Mouse (Mus musculus) erythroid progenitor cell, adult 5-6 weeks (primary cell): ENCODE data around the gene Phactr1. TPM values are rescaled to one million over a fixed set of nuclear protein-coding genes. Genes with fewer than 3 reads are reported as not detected.

Experiments used
- ATAC-seq: replicated peaks from 2 replicates; pipeline ENCODE4 v1.8.0; 2016; ENCODE audit warnings: moderate number of reproducible peaks, mild to moderate bottlenecking, moderate TSS enrichment, inconsistent platforms; ENCODE audit not compliant: poor library complexity, low FRiP score, severe bottlenecking
- total RNA-seq, 2 experiments: library from RNA; stranded (forward) in 1 of 2; stranded (reverse) in 1 of 2; fragments of 150-400 nt in 1 of 2; fragments of 186-747, 209-891 nt in 1 of 2; gene quantifications; 2 replicates each; pipeline versions ENCODE4 v1.2.3 to v1.2.4; 2015 to 2017; ENCODE audit warnings: low replicate concordance in 2 of 2

Phactr1 gene
- total RNA-seq, 2 experiments from 2014 or later = not detected

DNA sequence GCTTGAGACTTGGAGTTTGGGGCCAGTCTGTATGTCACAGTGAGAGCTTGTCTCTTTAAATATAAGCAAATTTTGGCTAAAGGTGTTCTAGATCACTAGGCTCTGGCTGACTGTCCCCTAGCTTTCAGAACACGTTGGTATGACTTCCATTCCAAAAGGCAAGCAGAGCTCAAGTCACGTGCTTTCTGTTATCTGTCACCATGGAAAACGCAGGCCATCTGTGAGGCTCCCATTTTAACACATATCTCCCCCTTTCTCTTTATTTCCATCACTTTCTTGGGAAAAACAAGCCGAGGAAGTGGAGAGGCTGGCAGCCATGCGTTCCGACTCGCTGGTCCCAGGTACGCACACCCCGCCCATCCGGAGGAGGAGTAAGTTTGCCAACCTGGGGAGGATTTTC is 275.9 kb downstream of the Phactr1 start:
- no peak for ATAC-seq

DNA sequence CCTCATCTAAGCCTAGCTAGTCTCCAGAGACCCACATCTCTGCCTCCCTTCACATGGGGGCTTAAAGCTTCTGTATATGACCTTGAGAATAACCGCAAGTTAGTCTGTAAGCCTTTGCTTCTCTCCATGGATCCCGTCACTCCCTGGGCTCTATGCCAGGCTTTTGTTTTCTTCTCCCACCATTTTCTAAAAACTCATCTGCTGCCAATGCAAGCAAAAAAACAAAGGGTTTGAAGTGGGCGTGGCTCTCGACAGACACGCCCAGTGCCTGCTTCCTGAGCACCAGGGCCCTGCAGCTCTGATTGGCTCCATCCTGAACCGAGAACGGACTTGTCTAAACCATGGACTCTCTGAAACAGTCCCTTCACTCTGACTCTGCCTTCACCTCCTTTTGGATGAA is 277.4 kb downstream of the Phactr1 start:
- no peak for ATAC-seq

DNA sequence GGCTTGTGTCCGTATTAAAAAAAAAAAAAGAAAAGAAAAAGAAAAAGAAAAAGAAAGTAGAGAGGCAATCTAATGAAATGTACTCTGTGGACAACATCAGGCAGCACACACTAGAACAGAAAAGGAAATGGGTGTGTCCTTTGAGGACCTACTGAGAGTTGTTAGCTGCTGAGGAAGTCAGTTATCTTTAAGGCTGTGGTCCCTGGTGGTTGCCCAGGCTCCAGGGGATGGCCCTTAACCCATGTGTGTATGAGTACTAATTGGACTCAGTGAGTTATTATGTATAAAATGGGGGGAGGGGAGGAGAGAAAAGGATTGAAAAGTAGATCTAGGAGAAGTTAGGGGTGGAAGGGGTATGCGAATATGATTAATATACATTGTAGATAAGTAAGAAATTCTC is 278.4 kb downstream of the Phactr1 start:
- ATAC-seq = no peak

DNA sequence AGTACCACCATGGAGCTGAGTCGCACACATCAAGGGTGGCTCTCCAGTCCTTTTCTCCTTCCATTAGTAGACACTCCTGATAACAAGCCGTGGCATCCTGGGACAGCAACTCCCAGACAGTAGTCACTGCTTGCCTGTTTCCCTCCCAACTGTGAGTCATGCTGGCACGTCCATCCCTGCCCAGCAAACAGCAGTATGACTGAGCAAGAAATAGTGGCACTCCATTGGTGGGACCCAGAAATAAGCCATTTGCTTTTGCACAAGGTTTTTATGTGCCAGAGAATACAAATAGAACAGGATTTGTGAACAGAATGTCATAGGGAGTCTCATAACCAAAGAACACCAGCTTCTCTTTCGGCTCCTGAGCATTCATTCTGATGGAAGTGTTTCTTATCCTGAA is 281.1 kb downstream of the Phactr1 start:
- no peak for ATAC-seq

DNA sequence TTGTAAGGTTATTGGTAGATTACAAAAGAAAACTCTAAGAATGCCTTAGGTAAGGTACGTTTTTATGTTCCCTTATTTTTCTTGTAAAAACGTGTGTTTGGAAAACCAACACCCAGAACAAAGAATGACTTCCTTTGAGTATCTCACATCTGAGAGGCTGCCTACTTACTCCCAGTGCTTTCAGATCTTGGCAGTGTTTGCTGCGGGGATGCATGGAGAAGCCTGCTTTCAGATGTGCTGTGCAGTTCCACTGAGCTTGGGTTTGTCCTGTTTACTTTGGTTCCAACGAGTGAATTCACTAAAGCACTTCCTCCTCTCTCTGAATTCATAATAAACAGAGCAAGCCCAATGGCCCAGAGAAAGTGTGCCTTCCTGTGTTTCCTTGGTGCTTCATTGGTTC is 288.1 kb downstream of the Phactr1 start:
- no peak for ATAC-seq

DNA sequence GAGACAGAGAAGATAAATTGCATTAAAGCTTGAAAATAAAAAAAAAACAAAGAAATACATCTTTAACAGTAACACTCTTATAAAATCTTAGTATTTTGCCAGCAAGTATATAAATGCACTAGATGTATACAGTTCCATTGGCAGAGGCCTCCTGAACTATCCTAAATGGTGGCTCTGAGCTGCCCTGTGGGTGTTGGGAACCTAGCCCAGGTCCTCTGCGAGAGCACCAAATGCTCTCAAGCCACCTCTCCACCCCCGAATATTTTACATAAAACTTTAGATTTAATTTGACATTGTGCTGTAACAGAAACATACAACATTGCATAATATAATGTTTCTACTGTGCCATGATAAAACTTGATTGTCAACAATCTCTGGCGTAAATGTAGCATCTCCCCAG is 293.1 kb downstream of the Phactr1 start:
- no peak for ATAC-seq

DNA sequence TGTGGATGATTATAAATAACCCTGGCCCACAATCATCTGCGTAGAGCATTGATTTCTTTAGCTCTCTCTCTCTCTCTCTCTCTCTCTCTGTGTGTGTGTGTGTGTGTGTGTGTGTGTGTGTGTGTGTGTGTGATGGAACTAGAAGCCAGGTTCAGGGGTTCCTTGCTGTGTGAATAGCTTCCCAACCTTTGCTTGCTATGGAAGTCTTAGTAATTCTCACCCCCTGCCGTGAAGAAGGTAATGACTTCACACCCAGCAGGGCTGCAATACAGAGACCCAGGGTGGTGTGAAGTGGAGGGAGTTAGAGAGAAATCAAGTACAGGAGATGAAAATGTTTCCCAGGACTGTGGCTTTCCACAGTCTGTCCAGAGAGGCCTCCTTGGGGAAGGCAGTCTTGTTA is 293.5 kb downstream of the Phactr1 start:
- ATAC-seq = no peak

DNA sequence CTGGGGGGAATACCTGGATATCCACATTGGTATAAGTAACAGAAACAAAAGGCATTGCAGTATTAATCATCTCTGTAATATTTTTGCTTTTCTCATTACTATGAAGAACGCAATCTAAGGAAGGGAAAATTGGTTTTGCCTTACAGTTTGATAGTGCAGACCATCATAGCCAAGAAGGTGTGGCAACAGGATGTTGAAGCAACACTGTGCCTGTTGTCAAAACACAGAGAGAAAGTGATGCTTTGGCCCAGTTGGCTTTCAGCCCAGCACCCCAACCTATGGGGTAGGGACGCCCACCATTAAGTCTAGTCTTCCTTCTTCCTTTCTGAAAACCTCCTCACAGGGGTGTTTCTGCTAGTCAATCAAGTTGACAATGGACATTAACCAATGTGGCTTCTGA is 294.1 kb downstream of the Phactr1 start:
- ATAC-seq = no peak

DNA sequence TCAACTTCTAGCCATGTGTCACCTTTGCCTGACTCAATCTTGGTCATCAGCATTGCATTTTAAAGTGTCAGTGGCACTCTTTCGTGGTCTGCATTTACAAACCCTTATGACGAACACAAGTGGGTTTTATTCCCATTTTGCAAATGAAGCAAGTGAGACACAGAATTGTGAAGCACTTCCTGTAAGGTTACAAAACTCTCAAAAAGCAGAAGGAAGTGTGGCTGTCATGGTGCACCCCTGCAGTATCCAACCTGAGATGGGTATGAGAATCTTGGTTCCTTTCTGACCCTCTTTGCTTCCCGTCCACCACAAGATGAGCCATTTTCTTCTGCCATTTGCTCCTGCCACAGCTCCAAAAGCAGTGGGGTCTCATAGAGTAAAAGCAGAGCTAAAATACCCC is 295.7 kb downstream of the Phactr1 start:
- ATAC-seq = no peak

DNA sequence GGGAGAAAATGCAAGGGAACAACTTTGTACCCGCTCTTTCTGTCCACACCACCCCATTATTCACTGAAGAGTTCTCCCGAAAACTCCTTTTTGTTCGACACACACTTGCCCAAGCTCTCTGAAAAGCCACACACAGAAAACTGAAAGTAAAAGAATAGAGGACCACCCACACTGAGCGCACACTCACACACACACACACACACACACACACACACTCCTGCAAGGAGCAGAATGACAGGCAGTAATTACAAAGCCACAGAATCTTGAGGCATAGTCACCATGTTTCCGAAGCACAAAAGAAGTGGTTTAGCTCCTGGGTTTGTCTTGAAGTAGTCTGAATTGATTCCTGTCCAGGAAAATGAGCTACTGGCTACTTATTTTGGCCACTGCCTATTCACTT is 296.5 kb downstream of the Phactr1 start:
- ATAC-seq = no peak

DNA sequence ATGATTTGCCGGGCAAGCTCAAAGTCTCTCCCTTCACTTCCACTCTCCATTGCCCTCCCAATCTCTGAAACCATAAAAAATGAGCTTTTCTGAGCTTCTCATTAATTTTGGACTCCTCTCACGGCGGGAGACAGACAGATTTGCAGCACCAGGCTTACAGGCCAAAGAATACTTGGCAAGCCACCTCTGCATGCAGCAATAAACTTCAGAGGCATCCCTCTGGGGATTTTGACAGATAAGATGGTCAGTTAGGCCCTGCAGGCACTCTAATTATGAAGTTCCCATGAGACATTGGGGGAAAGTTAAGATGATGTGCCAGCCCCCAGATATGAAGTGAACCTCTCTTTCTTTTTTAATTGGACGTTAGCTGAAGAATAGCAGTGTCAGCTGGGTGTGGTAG is 300.2 kb downstream of the Phactr1 start:
- ATAC-seq = no peak

DNA sequence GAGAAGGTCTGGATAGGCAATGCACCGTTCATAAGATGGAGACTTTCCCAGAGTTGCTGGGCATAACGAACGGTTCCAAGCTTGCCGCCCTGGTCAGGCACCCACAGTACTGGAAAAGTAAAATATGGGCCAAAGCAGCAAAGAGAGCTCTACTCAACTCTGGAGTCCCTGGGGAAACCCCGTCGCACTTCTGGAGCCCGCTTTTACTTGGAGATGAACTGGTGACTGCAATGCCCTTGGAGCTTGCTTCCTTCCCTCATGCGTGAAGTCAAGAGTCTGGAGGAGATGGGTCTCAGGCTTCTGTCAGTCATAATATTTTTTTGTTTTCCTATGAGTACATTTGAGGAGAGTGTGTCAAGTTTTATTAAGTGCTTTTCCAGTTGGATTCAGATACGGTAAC is 302.2 kb downstream of the Phactr1 start:
- ATAC-seq = no peak

DNA sequence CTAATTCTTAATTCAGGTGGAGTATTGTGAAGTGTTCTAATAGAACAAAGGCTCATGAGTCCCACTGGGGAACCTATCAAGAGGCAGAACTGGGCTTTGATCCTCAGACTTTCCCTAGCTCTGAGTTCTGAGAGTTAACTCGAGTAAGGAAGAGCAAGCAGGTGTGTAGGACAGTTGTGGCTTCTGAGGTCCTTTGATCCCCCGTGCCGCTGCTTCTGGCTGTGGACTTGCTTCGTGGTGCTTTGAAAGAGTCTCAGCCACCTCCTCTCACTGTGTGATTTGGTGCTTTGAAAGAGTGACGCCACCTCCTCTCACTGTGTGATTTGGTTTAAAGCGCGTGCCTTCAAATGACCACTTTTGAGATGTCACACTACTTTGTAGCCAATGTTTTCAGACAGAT is 305.4 kb downstream of the Phactr1 start:
- no peak for ATAC-seq

DNA sequence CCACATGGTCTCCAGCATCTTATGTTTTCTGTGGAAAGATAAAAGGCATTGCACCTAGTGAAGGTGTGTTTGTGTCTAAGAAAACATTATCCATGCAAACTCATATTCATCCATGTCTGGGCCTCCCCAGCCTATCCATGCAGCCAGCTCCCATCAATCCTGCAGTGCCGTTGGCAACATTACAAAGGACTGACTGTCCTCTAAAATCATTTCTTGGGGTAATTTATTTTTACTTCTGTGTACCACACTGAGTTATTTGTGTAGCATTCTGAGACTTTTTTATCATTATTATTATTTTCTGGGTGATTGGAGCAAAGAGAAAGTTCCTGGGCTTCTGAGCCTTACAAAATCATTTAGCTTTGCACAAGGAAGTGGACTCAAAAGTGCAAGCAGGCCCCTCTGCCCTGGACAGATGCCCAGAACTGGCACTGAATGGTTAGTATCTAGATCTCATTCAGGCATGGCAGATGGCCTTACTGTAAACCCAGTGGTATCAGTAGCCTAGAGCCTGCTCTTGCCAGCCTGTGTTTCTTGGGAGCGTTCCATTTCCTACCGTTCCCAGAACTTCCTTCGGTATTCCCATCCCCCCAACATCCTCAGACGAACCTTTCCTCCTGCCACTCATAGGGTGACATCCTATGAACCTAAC is 307.6 kb downstream of the Phactr1 start:
- no peak for ATAC-seq

DNA sequence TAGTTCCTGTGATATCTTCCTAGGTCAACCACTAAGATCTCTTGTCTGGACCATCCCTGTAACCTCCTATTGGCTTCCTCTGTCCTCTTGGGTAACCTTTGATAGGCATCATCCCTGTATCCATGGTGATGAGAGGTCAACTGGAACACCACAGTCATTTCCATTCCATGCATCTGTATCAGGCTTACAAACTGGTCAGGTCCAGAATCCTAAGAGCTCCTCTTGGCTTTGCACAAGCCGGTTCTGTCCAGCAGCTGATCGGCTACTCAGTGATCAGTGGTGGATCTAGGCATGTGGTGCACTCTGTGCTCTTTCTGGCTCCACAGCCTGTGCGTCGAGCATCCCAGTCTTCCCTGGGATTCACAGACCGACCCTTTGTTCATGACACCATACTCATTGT is 309.1 kb downstream of the Phactr1 start:
- no peak for ATAC-seq

DNA sequence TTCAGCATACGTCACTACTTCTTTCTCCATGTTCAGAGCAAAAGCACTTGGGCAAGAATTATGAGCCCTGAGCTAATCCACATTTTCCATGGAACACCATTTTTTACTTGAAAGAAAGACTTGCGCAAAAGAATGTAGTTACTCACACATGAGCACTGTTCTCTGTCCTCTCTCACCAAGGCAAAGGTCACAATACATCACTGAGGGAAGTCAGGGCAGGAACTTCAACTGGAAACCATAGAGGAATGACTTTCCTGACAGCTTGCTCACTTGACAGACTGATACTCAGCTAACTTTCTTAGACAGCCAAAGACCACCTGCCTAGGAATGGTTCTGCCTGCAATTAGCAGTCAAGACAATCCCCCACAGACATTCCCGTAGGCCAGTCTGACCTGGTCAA is 309.6 kb downstream of the Phactr1 start:
- ATAC-seq = no peak

DNA sequence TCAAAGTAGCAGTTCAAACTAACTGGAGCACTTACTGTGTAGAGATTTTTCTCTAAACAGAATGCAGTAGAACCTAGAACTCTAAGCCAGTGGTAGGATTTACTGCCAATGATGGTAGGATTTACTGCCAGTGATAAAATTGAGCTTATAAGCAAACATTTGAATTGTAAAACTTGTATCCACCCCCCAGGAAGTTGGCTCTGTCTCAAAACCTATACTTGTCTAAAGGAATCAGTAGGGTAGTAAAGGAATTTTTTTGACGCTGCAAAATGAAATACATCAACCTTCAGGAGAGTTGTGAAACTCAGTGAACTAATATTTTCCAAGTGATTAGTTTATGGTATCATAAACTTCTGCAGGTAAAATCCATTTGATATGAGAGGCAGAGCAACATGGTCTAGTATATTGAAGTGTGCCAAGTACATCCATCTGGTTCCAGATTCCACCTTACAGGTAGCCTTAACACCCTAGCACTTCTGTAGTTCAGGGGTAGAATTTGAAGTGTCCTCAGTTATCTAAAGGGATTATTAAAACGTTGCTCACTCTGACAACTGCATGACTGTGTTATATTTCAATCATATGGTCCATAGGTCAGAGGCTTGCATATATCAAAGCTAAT is 310.2 kb downstream of the Phactr1 start:
- ATAC-seq = no peak

DNA sequence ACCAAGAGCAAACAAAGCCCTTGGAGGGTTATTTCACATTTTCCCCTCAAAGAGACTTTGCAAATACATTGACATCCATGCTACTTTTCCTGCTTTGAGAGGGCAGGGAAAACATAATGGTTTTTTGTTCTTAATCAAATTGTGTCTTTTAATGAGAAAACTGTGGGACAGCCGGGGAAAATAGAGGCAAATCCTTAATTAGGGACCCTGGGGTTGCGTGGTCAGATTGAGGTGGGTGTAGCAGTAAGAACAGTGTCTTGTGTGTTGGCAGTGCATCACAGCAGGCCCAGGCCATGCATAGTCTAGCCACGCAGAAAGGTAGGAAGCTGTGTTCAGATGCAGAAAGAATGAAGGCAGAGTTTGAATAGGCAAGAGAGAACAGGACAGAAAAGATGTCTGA is 310.7 kb downstream of the Phactr1 start:
- ATAC-seq = no peak

DNA sequence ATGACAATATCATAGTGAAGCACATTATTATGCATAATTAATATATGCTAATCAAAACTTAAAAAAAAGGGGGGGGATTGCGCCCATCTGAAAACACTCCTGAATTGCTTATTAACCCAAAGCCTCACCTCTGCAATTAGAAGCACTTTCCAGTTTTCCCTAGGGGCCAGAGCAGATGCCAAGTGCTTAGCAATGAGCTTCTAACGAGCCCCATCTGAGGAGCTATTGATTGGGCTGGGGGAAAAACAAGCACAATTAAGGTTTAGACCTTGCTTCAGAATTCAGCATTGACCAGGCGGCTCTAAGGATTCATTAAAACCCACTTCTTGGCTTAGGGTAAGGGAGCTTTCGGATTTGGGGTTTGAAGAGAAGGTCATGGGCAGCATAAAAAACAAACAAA is 311.9 kb downstream of the Phactr1 start:
- ATAC-seq = no peak

DNA sequence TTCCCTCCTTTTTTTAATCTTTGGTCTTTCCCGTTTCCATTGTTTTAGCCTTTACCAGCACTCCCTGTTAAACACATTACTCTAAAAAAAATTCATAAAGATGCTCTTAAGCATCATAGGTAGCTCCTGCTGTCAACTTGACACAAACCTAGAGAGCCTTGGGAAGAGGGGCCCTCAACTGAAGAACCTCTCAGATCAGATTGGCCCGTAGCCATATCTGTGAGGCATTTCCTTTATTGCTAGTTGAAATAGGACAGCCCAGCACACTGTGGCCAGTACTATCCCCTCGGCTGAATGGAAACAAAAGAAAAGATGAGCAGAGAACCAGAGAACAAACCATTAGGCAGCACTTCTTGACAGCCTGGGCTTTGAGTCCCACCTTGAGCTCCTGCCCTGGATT is 313.9 kb downstream of the Phactr1 start:
- no peak for ATAC-seq

DNA sequence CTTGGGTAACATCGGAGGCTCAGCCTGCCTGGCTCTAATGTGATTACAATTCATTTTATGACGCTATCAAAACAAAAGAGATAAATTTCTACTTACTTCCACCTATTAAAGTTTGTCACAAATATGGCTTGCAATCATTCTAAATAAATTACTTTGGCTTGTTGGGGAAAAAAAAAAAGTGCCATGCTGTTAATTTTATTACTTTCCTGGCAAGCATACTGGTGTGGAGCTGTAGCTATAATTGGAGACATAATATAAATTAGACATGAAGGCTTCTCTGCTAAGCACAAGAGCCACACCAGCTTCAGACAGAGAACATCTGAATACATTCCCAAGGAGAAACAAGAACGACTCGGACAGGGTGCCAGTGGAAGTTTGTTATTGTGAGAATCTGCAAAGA is 315.8 kb downstream of the Phactr1 start:
- ATAC-seq = no peak

DNA sequence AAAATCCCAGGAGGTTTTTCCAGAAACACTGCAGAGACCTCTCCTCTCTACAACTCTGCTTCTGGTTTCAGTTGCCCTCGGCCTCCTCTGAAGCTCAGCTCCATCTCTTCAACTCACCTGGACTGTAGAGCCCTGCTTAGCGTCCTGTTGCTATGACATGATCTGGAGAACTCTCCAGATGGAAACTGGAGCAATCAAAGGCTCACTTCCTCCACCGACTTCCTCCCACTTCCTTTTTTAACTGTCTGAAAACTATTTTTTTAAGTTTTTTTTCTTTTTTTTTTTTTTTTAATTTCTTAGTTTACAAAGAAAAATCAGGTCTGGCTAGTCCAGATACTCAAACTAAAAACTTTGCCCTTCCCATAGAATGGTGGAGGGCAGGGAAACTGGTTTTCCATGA is 318.9 kb downstream of the Phactr1 start:
- ATAC-seq = no peak
